Comparison of ENCODE assay signal across 12 mouse cellular contexts in genomic region chr14:60659498-60659897, GRCm38 (mm10). TPM values are rescaled to one million over a fixed set of nuclear protein-coding genes. Genes with fewer than 3 reads are reported as not detected.
DNase-seq lines count a peak whose midpoint lies in the region; ATAC-seq lines count a peak whose summit lies in the region.
"Had no signal": no experiment of that assay in that cellular context is flagged by ENCODE, and none has a peak within 500 bp of the region (broad histone marks: within the 10 kb centered on the region; RNA-seq: fewer than 3 reads in every experiment).

No protein-coding gene starts in this region.

- no peaks in the 10 kb centered on the region for H3K36me3 ChIP-seq in intestine, embryonic 15.5 days
- H3K36me3 ChIP-seq: embryonic facial prominence, embryonic 12.5 days; hindbrain, embryonic 15.5 days had no signal

- intact Hi-C loops in heart, postnatal 36 days (cut with DNase I) = no loop called here
- intact Hi-C loops in left cerebral cortex, postnatal 4 days (cut with DNase I) = no loop called here

- H3K4me3 ChIP-seq in intestine, embryonic 15.5 days (replicated peaks) = no peak overlapping the region
- H3K4me3 ChIP-seq: embryonic facial prominence, embryonic 12.5 days; hindbrain, embryonic 15.5 days had no signal

- no peaks in the 10 kb centered on the region for H3K9me3 ChIP-seq in intestine, embryonic 15.5 days
- H3K9me3 ChIP-seq: embryonic facial prominence, embryonic 12.5 days; hindbrain, embryonic 15.5 days had no signal

- H3K27me3 ChIP-seq in intestine, embryonic 15.5 days (replicated peaks) = no peaks in the 10 kb centered on the region
- H3K27me3 ChIP-seq: embryonic facial prominence, embryonic 12.5 days; hindbrain, embryonic 15.5 days had no signal

- H3K4me1 ChIP-seq in intestine, embryonic 15.5 days (replicated peaks) = 0 out of 2 replicates have a peak, but pooled peaks cover 8% of the 10 kb centered on the region

- no peak overlapping the region for H3K4me2 ChIP-seq in intestine, embryonic 15.5 days (replicated peaks)
- H3K4me2 ChIP-seq: embryonic facial prominence, embryonic 12.5 days; hindbrain, embryonic 15.5 days had no signal

- no peak for ATAC-seq in intestine, embryonic 15.5 days
- ATAC-seq: midbrain, embryonic 16.5 days had no signal

- WGBS in intestine, embryonic 15.5 days = 77% methylated on average over 8 of the region's 8 CpGs

- H3K27ac ChIP-seq in intestine, embryonic 15.5 days = no peak overlapping the region
- H3K27ac ChIP-seq: embryonic facial prominence, embryonic 12.5 days; hindbrain, embryonic 15.5 days had no signal

- H3K9ac ChIP-seq in intestine, embryonic 15.5 days = no peak overlapping the region
- H3K9ac ChIP-seq: embryonic facial prominence, embryonic 12.5 days; hindbrain, embryonic 15.5 days had no signal

- DNase-seq in heart, adult 11 months = peak; percentile 84
- DNase-seq in heart, postnatal 36 days = no peak
- DNase-seq in frontal cortex, postnatal 10 days (ENCODE audit: low spot score in 2 of 2) = peak; percentile 63 to 70
- DNase-seq in layer of hippocampus, postnatal 10 days (ENCODE audit: low spot score in 2 of 2) = peak; percentile 61 to 70
- peak; percentile 82 for DNase-seq in left cerebral cortex, postnatal 4 days
- DNase-seq in urinary bladder, postnatal 4 days (ENCODE audit: low spot score in 2 of 2) = no peak
- no peak for DNase-seq in urinary bladder, postnatal 36 days (ENCODE audit: low spot score in 2 of 2)
- DNase-seq: thymus, postnatal 14 days had no signal

RNA-seq across cellular contexts. Expression of gene Spata13, which starts 25.7 kb away (rescaled TPM):
- total RNA-seq in heart, postnatal 36 days (2021) = 10 to 100 TPM; 13.5 to 16.4 TPM
- total RNA-seq in layer of hippocampus, postnatal 10 days (2021) = 10 to 100 TPM; 29.9 to 31.4 TPM
- 10 to 100 TPM; 19.2 to 22.3 TPM for total RNA-seq in left cerebral cortex, postnatal 4 days (2021)
- 21.4 and 22.4 TPM in 2 replicates for polyA plus RNA-seq in intestine, embryonic 15.5 days (2015; fragmentation: Nextera tagmentation; extraction: Ambion mirVana)

Comparison
In these comparisons a context has a peak if more than half of its experiments do, and no peak if none do; other contexts are left out.
1. DNase-seq: peak in heart, adult 11 months (single experiment), frontal cortex, postnatal 10 days (2 of 2), layer of hippocampus, postnatal 10 days (2 of 2) and left cerebral cortex, postnatal 4 days (single experiment); none in heart, postnatal 36 days (0 of 2), urinary bladder, postnatal 4 days (0 of 2) and urinary bladder, postnatal 36 days (0 of 2).